Mouse (Mus musculus): ENCODE data around the gene Stag1. TPM values are rescaled to one million over a fixed set of nuclear protein-coding genes. Genes with fewer than 3 reads are reported as not detected.

Stag1 gene
- polyA plus RNA-seq, 1 experiment from 2014 or later: 27.7 TPM

- Histone ChIP-seq H3K9ac (no peak overlapping the region), H3K9me3 (replicated peaks) (no peaks in the 10 kb centered on the region), H3K4me1 (replicated peaks) (peaks cover 8% of the 10 kb centered on the region; the same call in 1 of the 2 replicates), H3K4me3 (no peak overlapping the region), H3K27me3 (no peaks in the 10 kb centered on the region), H3K4me2 (no peak overlapping the region), H3K27ac (no peak overlapping the region), H3K36me3 (peaks cover 6% of the 10 kb centered on the region; the same call in 1 of the 2 replicates)
- 48% methylated on average over 5 of the region's 5 CpGs for WGBS
- no peak for ATAC-seq (replicated peaks; ENCODE audit: insufficient number of reproducible peaks, insufficient read depth, low FRiP score, low read depth)
Observed at GRCm38 (mm10) chr9:100979260-100979659, 381.7 kb downstream of the Stag1 start.

- WGBS: 76% methylated on average over 7 of the region's 7 CpGs
- Histone ChIP-seq H3K4me2 (no peak overlapping the region), H3K27me3 (no peaks in the 10 kb centered on the region), H3K36me3 (peaks cover 17% of the 10 kb centered on the region), H3K9ac (no peak overlapping the region), H3K27ac (no peak overlapping the region), H3K4me3 (no peak overlapping the region), H3K4me1 (replicated peaks) (peaks cover 8% of the 10 kb centered on the region; the same call in 1 of the 2 replicates), H3K9me3 (replicated peaks) (no peaks in the 10 kb centered on the region)
- peak; percentile 32; the same call in 1 of the 2 replicates for ATAC-seq (replicated peaks; ENCODE audit: insufficient number of reproducible peaks, insufficient read depth, low FRiP score, low read depth)
Observed at GRCm38 (mm10) chr9:100982786-100983185, 385.2 kb downstream of the Stag1 start.

- no peak overlapping the region for H3K4me2 ChIP-seq
- H3K36me3 ChIP-seq: peaks cover 17% of the 10 kb centered on the region
- no peak overlapping the region for H3K9ac ChIP-seq
- H3K9me3 ChIP-seq (replicated peaks): no peaks in the 10 kb centered on the region
- WGBS: 93% methylated on average over 25 of the region's 25 CpGs
- no peak overlapping the region for H3K4me3 ChIP-seq
- no peaks in the 10 kb centered on the region for H3K27me3 ChIP-seq
- H3K4me1 ChIP-seq (replicated peaks): peaks cover 3% of the 10 kb centered on the region; the same call in 1 of the 2 replicates
- no peak; the same call in 1 of the 2 replicates for ATAC-seq (replicated peaks; ENCODE audit: insufficient number of reproducible peaks, insufficient read depth, low FRiP score, low read depth)
- no peak overlapping the region for H3K27ac ChIP-seq
Observed at GRCm38 (mm10) chr9:100984381-100985310, 387.0 kb downstream of the Stag1 start.

- WGBS: 90% methylated on average over 5 of the region's 5 CpGs
- H3K9me3 ChIP-seq (replicated peaks): no peaks in the 10 kb centered on the region
- H3K27me3 ChIP-seq: no peaks in the 10 kb centered on the region
- H3K4me3 ChIP-seq: no peak overlapping the region
- no peak for ATAC-seq (replicated peaks; ENCODE audit: insufficient number of reproducible peaks, insufficient read depth, low FRiP score, low read depth)
- no peak overlapping the region for H3K4me2 ChIP-seq
- H3K36me3 ChIP-seq: peaks cover 21% of the 10 kb centered on the region
- H3K4me1 ChIP-seq (replicated peaks): no peaks in the 10 kb centered on the region
- no peak overlapping the region for H3K27ac ChIP-seq
- no peak overlapping the region for H3K9ac ChIP-seq
Observed at GRCm38 (mm10) chr9:100987006-100987405, 389.4 kb downstream of the Stag1 start.

- Histone ChIP-seq H3K4me3 (no peak overlapping the region), H3K27ac (no peak overlapping the region), H3K4me1 (replicated peaks) (no peaks in the 10 kb centered on the region), H3K36me3 (peaks cover 21% of the 10 kb centered on the region), H3K9me3 (replicated peaks) (no peaks in the 10 kb centered on the region), H3K4me2 (no peak overlapping the region), H3K27me3 (no peaks in the 10 kb centered on the region), H3K9ac (no peak overlapping the region)
- WGBS: 93% methylated on average over 3 of the region's 3 CpGs
- ATAC-seq (replicated peaks; ENCODE audit: insufficient number of reproducible peaks, insufficient read depth, low FRiP score, low read depth): no peak
Observed at GRCm38 (mm10) chr9:100987850-100988249, 390.3 kb downstream of the Stag1 start.

GRCm38 (mm10) chr9:100990609-100991008 lies 393.0 kb downstream of the Stag1 start:
- H3K4me3 ChIP-seq: no peak overlapping the region
- no peak overlapping the region for H3K27ac ChIP-seq
- H3K36me3 ChIP-seq: peaks cover 24% of the 10 kb centered on the region
- WGBS: 84% methylated on average over 5 of the region's 5 CpGs
- no peaks in the 10 kb centered on the region for H3K4me1 ChIP-seq (replicated peaks)
- H3K27me3 ChIP-seq: no peaks in the 10 kb centered on the region
- H3K4me2 ChIP-seq: no peak overlapping the region
- H3K9me3 ChIP-seq (replicated peaks): no peaks in the 10 kb centered on the region
- no peak overlapping the region for H3K9ac ChIP-seq
- ATAC-seq (replicated peaks; ENCODE audit: insufficient number of reproducible peaks, insufficient read depth, low FRiP score, low read depth): no peak

- Histone ChIP-seq H3K36me3 (peaks cover 20% of the 10 kb centered on the region), H3K9me3 (replicated peaks) (no peaks in the 10 kb centered on the region), H3K9ac (no peak overlapping the region), H3K4me3 (no peak overlapping the region), H3K4me2 (no peak overlapping the region), H3K4me1 (replicated peaks) (no peaks in the 10 kb centered on the region), H3K27ac (no peak overlapping the region), H3K27me3 (no peaks in the 10 kb centered on the region)
- ATAC-seq (replicated peaks; ENCODE audit: insufficient number of reproducible peaks, insufficient read depth, low FRiP score, low read depth): no peak
- WGBS: 92% methylated on average over 2 of the region's 2 CpGs
Observed at GRCm38 (mm10) chr9:100991321-100991720, 393.7 kb downstream of the Stag1 start.

GRCm38 (mm10) chr9:100992191-100992590 lies 394.6 kb downstream of the Stag1 start:
- H3K4me2 ChIP-seq: no peak overlapping the region
- no peak for ATAC-seq (replicated peaks; ENCODE audit: insufficient number of reproducible peaks, insufficient read depth, low FRiP score, low read depth)
- H3K27ac ChIP-seq: no peak overlapping the region
- WGBS: 83% methylated on average over 2 of the region's 2 CpGs
- H3K4me1 ChIP-seq (replicated peaks): no peaks in the 10 kb centered on the region
- H3K36me3 ChIP-seq: peaks cover 19% of the 10 kb centered on the region
- H3K27me3 ChIP-seq: no peaks in the 10 kb centered on the region
- no peak overlapping the region for H3K9ac ChIP-seq
- no peak overlapping the region for H3K4me3 ChIP-seq
- H3K9me3 ChIP-seq (replicated peaks): no peaks in the 10 kb centered on the region

- no peak overlapping the region for H3K4me3 ChIP-seq
- H3K27ac ChIP-seq: no peak overlapping the region
- no peaks in the 10 kb centered on the region for H3K9me3 ChIP-seq (replicated peaks)
- no peak overlapping the region for H3K4me2 ChIP-seq
- ATAC-seq (replicated peaks; ENCODE audit: insufficient number of reproducible peaks, insufficient read depth, low FRiP score, low read depth): no peak
- H3K9ac ChIP-seq: no peak overlapping the region
- no peaks in the 10 kb centered on the region for H3K27me3 ChIP-seq
- no peaks in the 10 kb centered on the region for H3K4me1 ChIP-seq (replicated peaks)
- WGBS: 82% methylated on average over 4 of the region's 4 CpGs
- peaks cover 25% of the 10 kb centered on the region for H3K36me3 ChIP-seq
Observed at GRCm38 (mm10) chr9:100993937-100994336, 396.3 kb downstream of the Stag1 start.

- H3K9ac ChIP-seq: no peak overlapping the region
- H3K4me1 ChIP-seq (replicated peaks): no peaks in the 10 kb centered on the region
- no peak for ATAC-seq (replicated peaks; ENCODE audit: insufficient number of reproducible peaks, insufficient read depth, low FRiP score, low read depth)
- H3K27ac ChIP-seq: no peak overlapping the region
- 64% methylated on average over 2 of the region's 2 CpGs for WGBS
- peaks cover 26% of the 10 kb centered on the region for H3K36me3 ChIP-seq
- H3K27me3 ChIP-seq: no peaks in the 10 kb centered on the region
- H3K9me3 ChIP-seq (replicated peaks): no peaks in the 10 kb centered on the region
- H3K4me3 ChIP-seq: no peak overlapping the region
- H3K4me2 ChIP-seq: no peak overlapping the region
Observed at GRCm38 (mm10) chr9:100997138-100997537, 399.5 kb downstream of the Stag1 start.

- ATAC-seq (replicated peaks; ENCODE audit: insufficient number of reproducible peaks, insufficient read depth, low FRiP score, low read depth): no peak
- Histone ChIP-seq H3K9ac (no peak overlapping the region), H3K4me1 (replicated peaks) (no peaks in the 10 kb centered on the region), H3K9me3 (replicated peaks) (no peaks in the 10 kb centered on the region), H3K4me3 (no peak overlapping the region), H3K27ac (no peak overlapping the region), H3K36me3 (peaks cover 10% of the 10 kb centered on the region; the same call in 1 of the 2 replicates), H3K4me2 (no peak overlapping the region), H3K27me3 (no peaks in the 10 kb centered on the region)
- WGBS: 93% methylated on average over 4 of the region's 4 CpGs
Observed at GRCm38 (mm10) chr9:101002053-101002452, 404.5 kb downstream of the Stag1 start.

- H3K36me3 ChIP-seq: peaks cover 10% of the 10 kb centered on the region; the same call in 1 of the 2 replicates
- H3K4me3 ChIP-seq: no peak overlapping the region
- H3K27ac ChIP-seq: no peak overlapping the region
- no peak overlapping the region for H3K9ac ChIP-seq
- WGBS: 95% methylated on average over 8 of the region's 8 CpGs
- no peaks in the 10 kb centered on the region for H3K9me3 ChIP-seq (replicated peaks)
- ATAC-seq (replicated peaks; ENCODE audit: insufficient number of reproducible peaks, insufficient read depth, low FRiP score, low read depth): no peak
- H3K27me3 ChIP-seq: no peaks in the 10 kb centered on the region
- no peaks in the 10 kb centered on the region for H3K4me1 ChIP-seq (replicated peaks)
- no peak overlapping the region for H3K4me2 ChIP-seq
Observed at GRCm38 (mm10) chr9:101002841-101003240, 405.2 kb downstream of the Stag1 start.
